Mouse (Mus musculus): Measurements from ENCODE around the gene Tmem59.

- TF ChIP-seq CTCF (IDR thresholded peaks at IDR 0.05; ENCODE audit: borderline replicate concordance, extremely low read depth, insufficient read depth, insufficient read length) (peak; percentile 90), POLR2A (IDR thresholded peaks at IDR 0.05; ENCODE audit: borderline replicate concordance, extremely low read depth, insufficient read depth, insufficient read length, poor library complexity, severe bottlenecking) (no peak)
These were observed 14.2 kb upstream of the Tmem59 start for GRCm38 (mm10) chr4:107163756-107164587.

All from brain, embryonic 14.5 days (tissue).